Mouse (Mus musculus) urinary bladder, postnatal 14 days (tissue): ENCODE measurements at regions not wholly inside any gene's neighbourhood (a gene's known extent, or its start where the extent isn't known, plus 50 kb on each side); places are given as distances from the start of the nearest gene placed in this dataset.
"Not testable (repeated sequence)": the region's sequence is repeated elsewhere in the genome, so short reads cannot be mapped to it uniquely, and the experiment has no call there.

Experiments used
- DNase-seq: peaks from one replicate; pipeline ENCODE4 v3.0.0; 2021; ENCODE audit warnings: low spot score

DNA sequence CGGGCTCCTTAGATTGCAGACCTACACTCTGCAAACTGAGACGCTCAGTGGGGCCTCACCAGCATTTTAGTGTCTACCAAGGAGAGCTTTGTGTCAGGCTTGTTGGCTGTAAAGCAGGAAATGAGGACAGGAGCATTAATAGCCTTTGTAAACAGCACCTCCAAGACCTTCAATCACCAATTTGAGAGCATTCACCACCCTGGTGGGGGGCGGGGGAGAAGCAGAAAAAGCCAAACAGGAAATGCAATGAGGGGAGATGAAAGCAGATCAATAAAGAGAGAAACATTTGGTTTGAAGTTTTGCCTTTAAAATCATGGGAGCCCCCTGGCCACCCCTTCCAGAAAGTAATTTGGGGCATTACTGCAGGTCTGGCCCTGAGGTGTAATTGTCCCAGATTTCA lies 497.3 kb upstream of the Sall1 start:
- DNase-seq = no peak

DNA sequence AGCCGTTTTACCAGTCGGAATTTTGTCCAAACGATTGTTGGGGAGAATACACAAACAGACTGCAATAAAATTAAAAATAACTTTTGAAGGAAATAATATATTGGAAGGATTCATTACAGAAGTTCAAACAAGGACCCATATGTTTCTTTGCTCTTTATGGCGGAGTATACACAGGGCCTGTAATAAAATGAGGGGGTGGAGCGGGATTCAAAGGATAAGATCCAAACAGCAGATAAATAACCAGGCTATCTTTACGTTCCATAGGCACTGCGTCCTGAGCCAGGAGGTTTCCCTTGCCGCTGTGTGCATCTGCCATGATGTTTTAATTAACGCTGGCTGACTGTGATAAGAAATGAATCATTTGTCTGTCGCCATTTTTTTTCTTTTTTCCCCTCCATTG lies 490.6 kb upstream of the Sall1 start:
- DNase-seq = no peak

- no peak for DNase-seq
Observed at GRCm38 (mm10) chr8:89525041-89525440, 481.1 kb upstream of the Sall1 start.

DNA sequence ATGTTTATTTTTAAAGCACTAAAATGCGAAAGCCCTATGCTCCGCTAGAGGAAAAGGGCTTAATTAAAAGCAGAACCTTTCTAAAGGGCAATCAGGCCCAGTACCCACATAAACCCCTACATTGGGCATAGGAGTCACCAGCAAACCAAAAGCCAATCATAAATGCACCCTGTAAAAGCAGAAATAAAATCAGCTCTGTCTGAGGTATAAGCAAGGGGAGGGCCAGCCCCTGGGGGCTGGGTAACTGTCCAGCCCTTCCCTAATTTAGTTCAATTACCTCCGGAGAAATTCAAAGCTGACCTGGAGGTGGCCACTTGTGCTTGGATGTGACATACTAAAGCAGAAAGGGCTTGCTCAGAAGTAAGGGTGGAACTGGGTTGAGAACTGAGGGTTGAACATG lies 479.4 kb upstream of the Sall1 start:
- no peak for DNase-seq

GRCm38 (mm10) chr8:89516602-89517001 lies 472.6 kb upstream of the Sall1 start:
- no peak for DNase-seq

DNA sequence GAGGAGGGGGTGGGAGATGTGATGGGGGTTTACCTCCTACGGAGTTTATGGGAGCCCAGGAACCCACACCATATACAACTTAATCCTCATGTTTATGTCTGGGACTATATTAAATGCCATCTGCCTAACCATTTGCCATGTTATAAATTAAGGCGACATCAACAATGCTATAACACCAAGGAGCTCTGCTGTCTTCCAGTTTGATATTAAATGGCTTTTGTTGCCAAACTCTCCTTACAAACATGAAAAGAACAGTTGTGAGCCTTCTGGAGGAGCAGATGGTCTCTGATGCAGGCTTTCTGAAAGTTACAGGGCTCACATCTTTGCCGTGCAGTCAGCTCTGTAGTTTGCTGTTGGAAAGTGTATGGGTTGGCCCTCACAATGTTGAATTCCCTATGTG lies 470.3 kb upstream of the Sall1 start:
- no peak for DNase-seq

DNA sequence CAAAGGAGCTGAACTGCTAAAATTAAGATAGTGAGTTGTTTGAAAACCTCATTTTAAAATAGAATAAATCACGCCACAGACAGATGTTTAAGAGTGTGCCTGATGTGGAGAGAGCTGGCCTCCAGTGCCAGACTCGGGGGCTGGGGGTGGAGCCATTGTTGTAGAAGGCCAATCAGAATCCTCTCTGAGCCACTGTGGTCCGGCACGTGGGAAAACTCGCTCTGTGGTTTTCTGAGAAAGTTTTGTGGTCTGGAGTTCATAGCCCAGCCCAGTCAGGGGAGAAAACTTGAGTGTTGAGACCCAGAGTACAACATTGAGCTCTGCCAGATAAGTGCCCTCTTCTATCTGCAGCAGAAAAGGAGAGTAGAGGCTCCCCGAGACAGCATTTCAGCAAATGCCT lies 463.7 kb upstream of the Sall1 start:
- no peak for DNase-seq

- no peak for DNase-seq
Observed at GRCm38 (mm10) chr8:89503545-89504234, 459.7 kb upstream of the Sall1 start.

- DNase-seq = no peak
Observed at GRCm38 (mm10) chr8:89503030-89503429, 459.1 kb upstream of the Sall1 start.

- DNase-seq = no peak
Observed at GRCm38 (mm10) chr8:89501756-89502155, 457.8 kb upstream of the Sall1 start.

- no peak for DNase-seq
Observed at GRCm38 (mm10) chr8:89499831-89500230, 455.9 kb upstream of the Sall1 start.

GRCm38 (mm10) chr8:89498088-89498695 lies 454.2 kb upstream of the Sall1 start:
- DNase-seq = no peak

DNA sequence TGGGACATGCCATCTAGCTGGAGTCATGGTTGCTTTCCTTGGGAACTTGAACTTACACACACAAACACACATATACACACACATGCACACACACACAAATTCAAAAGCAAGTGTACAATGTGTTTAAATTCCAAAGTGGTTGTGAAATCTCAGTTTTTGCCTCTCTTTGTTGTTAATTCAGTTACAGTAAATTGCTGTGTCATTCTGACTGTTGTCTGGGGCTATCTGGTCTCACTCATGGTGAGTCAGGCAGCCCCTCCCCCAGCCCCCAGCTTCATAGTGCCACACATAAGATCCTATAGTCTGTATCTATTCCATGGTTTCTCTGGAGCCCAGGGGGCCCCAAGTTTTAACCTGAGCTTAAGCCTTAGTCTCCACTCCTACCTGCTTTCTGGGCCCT lies 448.4 kb upstream of the Sall1 start:
- no peak for DNase-seq

DNA sequence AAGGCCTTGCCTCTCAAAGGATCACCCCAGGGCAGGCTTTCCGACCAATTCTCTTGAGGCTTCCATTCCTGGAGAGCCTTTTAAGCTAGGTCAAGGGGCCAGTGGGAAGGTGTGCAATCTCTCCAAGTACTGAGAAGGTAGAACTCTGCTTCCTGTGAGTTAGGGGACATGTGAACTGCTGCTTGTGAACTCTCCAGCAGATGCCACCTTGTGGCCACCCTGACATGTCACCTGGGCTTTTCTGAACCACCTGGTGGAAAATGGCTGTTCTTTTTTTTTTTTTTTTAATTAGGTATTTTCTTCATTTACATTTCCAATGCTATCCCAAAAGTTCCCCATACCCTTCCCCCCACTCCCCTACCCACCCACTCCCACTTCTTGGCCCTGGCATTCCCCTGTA lies 438.5 kb upstream of the Sall1 start:
- not testable (repeated sequence) for DNase-seq

- no peak for DNase-seq
Observed at GRCm38 (mm10) chr8:89476930-89477329, 433.0 kb upstream of the Sall1 start.

DNA sequence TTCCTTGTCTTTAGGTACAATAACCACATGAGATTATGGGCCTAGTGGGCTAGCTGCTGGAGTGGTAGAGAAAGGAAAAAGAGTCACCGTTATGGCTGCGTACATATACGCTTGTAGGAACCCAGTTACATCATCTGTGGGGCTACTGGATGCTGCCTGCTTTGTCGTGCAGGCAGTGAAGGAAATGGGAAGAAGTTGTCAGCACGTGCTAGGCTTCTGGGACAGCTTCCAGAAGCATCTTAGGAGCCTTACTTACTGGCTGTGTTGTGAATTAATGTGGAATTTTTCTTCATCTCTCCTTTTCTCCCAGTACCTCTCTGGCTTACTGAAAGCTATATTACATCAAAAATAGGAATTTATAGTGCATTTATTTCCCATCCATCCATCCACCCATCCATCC lies 427.2 kb upstream of the Sall1 start:
- no peak for DNase-seq

DNA sequence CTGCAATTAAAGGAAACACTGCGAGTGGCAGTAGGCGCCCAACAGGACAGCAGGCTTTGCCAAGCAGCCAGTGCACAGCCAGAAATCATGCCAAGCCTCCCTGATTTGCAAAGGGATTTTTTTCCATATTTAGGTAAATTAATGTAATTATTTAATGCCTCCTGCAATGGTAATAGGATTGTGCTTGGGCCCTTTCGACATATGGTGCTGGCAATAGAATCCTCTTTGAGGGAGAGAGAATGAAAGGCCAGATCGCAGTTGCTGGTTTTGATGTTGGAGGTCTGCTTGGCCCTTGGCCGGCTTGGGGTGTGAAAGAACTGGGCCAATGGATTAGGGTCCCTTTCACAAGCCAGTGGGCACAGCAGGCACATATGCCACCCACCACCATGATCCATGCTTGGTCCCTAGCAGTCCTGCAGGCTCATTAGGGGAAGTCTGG lies 424.8 kb upstream of the Sall1 start:
- DNase-seq = no peak

- DNase-seq = no peak
Observed at GRCm38 (mm10) chr8:89465211-89465753, 421.3 kb upstream of the Sall1 start.

DNA sequence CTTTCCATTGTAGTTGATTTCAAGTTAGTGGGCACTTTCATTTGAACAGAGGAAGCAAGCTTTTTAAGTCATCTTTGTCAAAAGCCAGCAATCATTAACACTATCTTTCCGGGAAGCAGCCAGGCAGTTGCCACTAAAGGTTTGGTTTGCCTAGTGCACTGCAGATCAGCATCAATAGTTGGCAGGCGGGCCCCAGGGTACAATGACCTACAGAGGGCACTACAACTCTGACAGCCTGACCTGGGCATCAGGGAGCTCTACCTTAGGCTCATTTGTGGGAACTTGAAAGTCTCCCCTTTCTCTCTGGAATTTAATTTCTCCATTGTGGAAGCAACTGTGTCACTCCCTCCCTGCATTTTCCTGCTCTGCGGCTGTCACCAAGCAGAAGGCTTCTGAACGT lies 412.6 kb upstream of the Sall1 start:
- DNase-seq = no peak

GRCm38 (mm10) chr8:89455731-89456130 lies 411.8 kb upstream of the Sall1 start:
- no peak for DNase-seq

DNA sequence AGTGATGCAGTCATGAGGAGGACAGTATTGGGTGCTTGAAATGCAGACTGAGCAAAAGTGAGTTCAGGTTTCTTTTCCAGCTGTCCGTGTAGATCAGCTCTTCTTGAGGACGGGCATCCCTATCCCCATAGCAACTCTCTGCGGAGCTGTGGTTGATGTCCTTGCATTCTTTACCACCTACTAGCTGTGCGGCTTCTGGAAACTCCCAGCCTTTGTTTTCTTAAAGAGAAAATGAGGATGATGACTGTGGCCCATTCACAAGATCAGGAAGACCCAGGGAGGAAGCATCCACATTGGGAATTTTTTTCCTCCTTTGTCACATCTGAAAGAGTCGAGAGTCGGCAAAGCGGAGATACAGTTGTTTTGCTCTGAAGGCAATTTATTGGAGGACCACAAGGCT lies 410.2 kb upstream of the Sall1 start:
- no peak for DNase-seq

- no peak for DNase-seq
Observed at GRCm38 (mm10) chr8:89453724-89454123, 409.8 kb upstream of the Sall1 start.

DNA sequence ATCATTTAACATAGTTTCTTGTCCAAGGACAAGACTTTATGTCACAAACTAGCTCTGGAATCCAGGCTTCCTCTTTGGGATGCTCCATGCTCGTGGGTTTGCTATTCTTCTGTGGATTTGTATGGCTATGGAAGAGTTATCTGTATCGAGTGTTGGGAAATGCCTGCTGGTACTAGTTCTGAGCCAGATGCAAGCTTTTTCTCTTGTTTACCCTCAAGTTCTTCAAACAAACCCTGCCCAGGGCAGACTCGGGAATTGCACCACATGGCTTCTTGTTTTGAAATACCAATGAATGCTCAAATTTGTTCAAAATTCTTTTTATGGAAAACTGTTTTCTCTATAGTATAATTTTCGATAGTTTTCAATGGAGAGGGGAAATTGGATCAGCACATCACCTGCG lies 400.5 kb upstream of the Sall1 start:
- DNase-seq = no peak

GRCm38 (mm10) chr8:89439304-89439703 lies 395.3 kb upstream of the Sall1 start:
- no peak for DNase-seq
